Mouse (Mus musculus) kidney, postnatal 0 days (tissue): ENCODE results near the gene Traf2. TPM values are rescaled to one million over a fixed set of nuclear protein-coding genes. Genes with fewer than 3 reads are reported as not detected.

Source experiments
- ATAC-seq: fragments of 200-750 bp; cut with Nextera tagmentation; replicated peaks from 2 replicates; pipeline ENCODE4 v1.8.0; 2017; ENCODE audit warnings: low read depth, moderate number of reproducible peaks, moderate TSS enrichment, moderate library complexity; ENCODE audit not compliant: low FRiP score
- DNase-seq: peaks from one replicate; pipeline ENCODE4 v3.0.0-alpha.2; 2016; ENCODE audit warnings: low spot score
- H3K27ac ChIP-seq: fragments of 300-500 bp; sonication (generic); 2 replicates; pipeline ENCODE4 v1.5.1; 2014; ENCODE audit warnings: mild to moderate bottlenecking
- H3K27me3 ChIP-seq: fragments of 300-500 bp; sonication (generic); 2 replicates; pipeline ENCODE4 v1.6.1; 2014; ENCODE audit warnings: low read length, mixed read lengths; ENCODE audit not compliant: insufficient read depth
- H3K36me3 ChIP-seq: fragments of 300-500 bp; sonication (generic); 2 replicates; pipeline ENCODE4 v1.6.1; 2014; ENCODE audit warnings: low read length, mixed read lengths; ENCODE audit not compliant: insufficient read depth
- H3K4me1 ChIP-seq: fragments of 300-500 bp; sonication (generic); replicated peaks from 2 replicates; pipeline ENCODE4 v1.6.1; 2014; ENCODE audit warnings: antibody characterized with exemption, low read length, mixed read lengths; ENCODE audit not compliant: insufficient read depth
- H3K4me2 ChIP-seq: fragments of 300-500 bp; sonication (generic); 2 replicates; pipeline ENCODE4 v1.6.1; 2014; ENCODE audit warnings: mild to moderate bottlenecking, low read length, moderate library complexity, mixed read lengths
- H3K4me3 ChIP-seq: fragments of 300-500 bp; sonication (generic); replicated peaks from 2 replicates; pipeline ENCODE4 v1.5.1; 2014; ENCODE audit warnings: low read depth, low read length
- H3K9ac ChIP-seq: fragments of 300-500 bp; sonication (generic); 2 replicates; pipeline ENCODE4 v1.6.1; 2014; ENCODE audit warnings: low read depth, low read length
- H3K9me3 ChIP-seq: fragments of 300-500 bp; sonication (generic); replicated peaks from 2 replicates; pipeline ENCODE4 v1.6.1; 2016; ENCODE audit warnings: low read length, inconsistent platforms, mixed read lengths
- CTCF ChIP-seq: IDR thresholded peaks from 2 replicates; pipeline ENCODE4 v1.5.1; 2016; ENCODE audit warnings: antibody characterized with exemption, low read depth, mild to moderate bottlenecking, moderate library complexity
- WGBS: fragments of 180-500 bp; shearing (Covaris S2); extraction: QIAGEN DNeasy Blood & Tissue Kit; methylation state at CpG from one replicate; pipeline ENCODE4 v1.1.7; 2014; 5-methylcytosine and 5-hydroxymethylcytosine counted together
- polyA plus RNA-seq: library from polyadenylated mRNA; unstranded; fragments of >200 nt; fragmentation: Nextera tagmentation; extraction: Ambion mirVana; gene quantifications from 2 replicates; pipeline ENCODE4 v1.2.1, GENCODE M21; 2015

The Traf2 gene
- polyA plus RNA-seq, 1 experiment from 2014 or later, result 24.4 TPM

DNA sequence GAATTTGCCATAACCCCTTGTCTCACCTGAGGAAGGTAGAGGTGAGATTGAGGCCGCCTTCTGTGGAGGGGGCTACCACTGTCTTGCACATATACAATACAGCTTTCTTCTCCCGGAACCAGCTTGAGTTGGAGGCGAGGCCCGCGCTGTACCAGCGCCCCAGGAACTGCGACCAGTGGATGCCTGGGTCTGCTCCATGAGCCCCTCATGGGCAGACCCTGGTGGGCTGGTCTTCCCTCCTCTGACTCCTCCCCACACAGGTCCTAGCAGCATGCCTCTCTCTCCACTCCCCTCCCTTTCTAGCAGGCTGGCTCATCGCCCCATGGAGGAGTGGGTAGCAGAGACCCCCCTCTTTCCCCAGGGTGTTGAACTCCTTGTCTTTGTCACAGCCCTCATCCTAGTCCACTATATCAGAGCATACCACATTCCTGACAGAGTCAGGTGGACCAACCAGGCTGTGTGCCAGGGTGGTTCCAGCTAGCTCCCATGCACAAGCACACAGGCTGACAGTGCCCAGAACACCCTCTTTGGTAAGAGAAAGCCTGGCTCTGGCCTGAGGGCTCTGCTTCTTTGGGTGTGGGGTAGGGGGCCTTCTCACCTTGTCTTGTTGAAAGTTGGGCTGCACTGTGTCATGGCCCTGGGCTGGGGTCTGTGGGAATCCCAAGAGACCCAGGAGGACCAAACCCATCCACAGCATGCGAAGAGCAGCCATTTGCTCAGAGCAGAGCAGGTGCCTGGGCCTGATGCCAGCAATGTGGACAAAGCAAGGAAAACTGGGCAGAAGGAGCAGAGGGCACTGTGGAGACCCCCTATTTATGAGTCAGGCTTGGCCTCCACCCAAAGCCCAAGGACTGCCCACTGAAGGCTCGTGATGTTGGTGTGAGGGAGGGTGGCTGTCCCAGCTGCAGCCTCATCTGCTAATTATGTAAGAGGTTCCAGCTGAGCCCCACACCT lies 77.5 kb downstream of the Traf2 start:
- no peak for TF ChIP-seq CTCF
- 75% methylated on average over 10 of the region's 10 CpGs for WGBS
- no peak for DNase-seq

More for the DNA sequence above, 77.5 kb downstream of the Traf2 start:
- H3K27me3 ChIP-seq, result no peaks in the 10 kb centered on the region
- no peak overlapping the region for H3K4me2 ChIP-seq
- H3K9me3 ChIP-seq, result no peaks in the 10 kb centered on the region
- no peaks in the 10 kb centered on the region for H3K4me1 ChIP-seq
- H3K36me3 ChIP-seq, result no peaks in the 10 kb centered on the region
- no peak overlapping the region for H3K4me3 ChIP-seq
- 0 out of 2 replicates have a peak, but pooled peaks have one; percentile 27 for ATAC-seq
- no peak overlapping the region for H3K9ac ChIP-seq
- H3K27ac ChIP-seq, result no peak overlapping the region

Other genes with a start within 250 kb of the Traf2 start
- gene Grin1, start 227.8 kb downstream of the Traf2 start, polyA plus RNA-seq, result 0.58 and 0.66 TPM in 2 replicates
- 57.9 and 59.6 TPM in 2 replicates for gene Man1b1, start 214.6 kb downstream of the Traf2 start, polyA plus RNA-seq
- gene Dpp7, start 190.6 kb downstream of the Traf2 start, polyA plus RNA-seq, result 28.5 and 31.5 TPM in 2 replicates
- gene Uap1l1, start 181.3 kb downstream of the Traf2 start, polyA plus RNA-seq, result 80.5 and 92.8 TPM in 2 replicates
- 17.9 and 19.3 TPM in 2 replicates for gene Sapcd2, start 174.6 kb downstream of the Traf2 start, polyA plus RNA-seq
- gene Entpd2, start 151.1 kb downstream of the Traf2 start, polyA plus RNA-seq, result 6.9 and 7.8 TPM in 2 replicates
- gene Npdc1, start 147.6 kb downstream of the Traf2 start, polyA plus RNA-seq, result 43.9 and 49.9 TPM in 2 replicates
- gene Fut7, start 123.7 kb downstream of the Traf2 start, polyA plus RNA-seq, result 0.06 TPM in 1 of 2 replicates, not detected in the other
- 9.7 and 9.8 TPM in 2 replicates for gene Abca2, start 118.2 kb downstream of the Traf2 start, polyA plus RNA-seq
- 7.7 and 10.3 TPM in 2 replicates for gene Clic3, start 90.1 kb downstream of the Traf2 start, polyA plus RNA-seq
- gene Paxx, start 85.8 kb downstream of the Traf2 start, polyA plus RNA-seq, result 42.0 and 45.0 TPM in 2 replicates
- 11.5 and 13.1 TPM in 2 replicates for gene Ptgds, start 76.9 kb downstream of the Traf2 start, polyA plus RNA-seq
- gene Lcn12, start 53.0 kb downstream of the Traf2 start, polyA plus RNA-seq, result not detected in 2 replicates
- gene Fbxw5, start 46.2 kb downstream of the Traf2 start, polyA plus RNA-seq, result 65.7 and 71.1 TPM in 2 replicates
- gene C8g, start 45.2 kb downstream of the Traf2 start, polyA plus RNA-seq, result 7.9 and 9.6 TPM in 2 replicates
- gene Edf1, start 10.9 kb upstream of the Traf2 start, polyA plus RNA-seq, result 351 and 379 TPM in 2 replicates
- 0.59 and 0.85 TPM in 2 replicates for gene Mamdc4, start 27.9 kb upstream of the Traf2 start, polyA plus RNA-seq
- 197 TPM in 2 replicates for gene Phpt1, start 28.3 kb upstream of the Traf2 start, polyA plus RNA-seq
- gene Ajm1, start 34.8 kb upstream of the Traf2 start, polyA plus RNA-seq, result 0.15 and 0.16 TPM in 2 replicates
- gene Rabl6, start 61.6 kb upstream of the Traf2 start, polyA plus RNA-seq, result 45.6 and 56.9 TPM in 2 replicates
- gene Ccdc183, start 70.7 kb upstream of the Traf2 start, polyA plus RNA-seq, result 0.32 and 0.34 TPM in 2 replicates
- 41.7 and 43.8 TPM in 2 replicates for gene Tmem141, start 75.1 kb upstream of the Traf2 start, polyA plus RNA-seq
- gene Fcna, start 81.1 kb upstream of the Traf2 start, polyA plus RNA-seq, result 1.7 and 2.2 TPM in 2 replicates
- not detected in 2 replicates for gene Lcn8, start 106.2 kb upstream of the Traf2 start, polyA plus RNA-seq
- not detected in 2 replicates for gene Lcn5, start 111.0 kb upstream of the Traf2 start, polyA plus RNA-seq
- not detected in 2 replicates for gene Lcn6, start 129.8 kb upstream of the Traf2 start, polyA plus RNA-seq
- gene Lcn10, start 135.8 kb upstream of the Traf2 start, polyA plus RNA-seq, result not detected in 2 replicates
- gene Obp2a, start 153.1 kb upstream of the Traf2 start, polyA plus RNA-seq, result 0.37 TPM in 1 of 2 replicates, not detected in the other
- gene Bmyc, start 159.8 kb upstream of the Traf2 start, polyA plus RNA-seq, result 94.1 and 94.6 TPM in 2 replicates
- not detected in 2 replicates for gene Obp2b, start 190.1 kb upstream of the Traf2 start, polyA plus RNA-seq
- not detected in 2 replicates for gene Lcn3, start 218.6 kb upstream of the Traf2 start, polyA plus RNA-seq
- not detected in 2 replicates for gene Lcn11, start 230.1 kb upstream of the Traf2 start, polyA plus RNA-seq
- not detected in 2 replicates for gene Gm13539, start 235.3 kb upstream of the Traf2 start, polyA plus RNA-seq